Mouse (Mus musculus) frontal cortex, adult 2 months (tissue): ENCODE data around the gene Olfr731. TPM values are rescaled to one million over a fixed set of nuclear protein-coding genes. Genes with fewer than 3 reads are reported as not detected.

ENCODE experiments used
- DNase-seq, 2 experiments: peaks; one replicate each; pipeline ENCODE4 v3.0.0; 2022; ENCODE audit warnings: low spot score in 1 of 2; ENCODE audit errors: extremely low spot score in 1 of 2
- polyA plus RNA-seq: library from polyadenylated mRNA; depleted of rRNA; stranded (reverse); fragments of >200 nt; gene quantifications from 2 replicates; pipeline ENCODE4 v1.2.3, GENCODE M21; 2012; rRNA removed

Gene Olfr731
- not detected in 2 replicates for polyA plus RNA-seq

DNA sequence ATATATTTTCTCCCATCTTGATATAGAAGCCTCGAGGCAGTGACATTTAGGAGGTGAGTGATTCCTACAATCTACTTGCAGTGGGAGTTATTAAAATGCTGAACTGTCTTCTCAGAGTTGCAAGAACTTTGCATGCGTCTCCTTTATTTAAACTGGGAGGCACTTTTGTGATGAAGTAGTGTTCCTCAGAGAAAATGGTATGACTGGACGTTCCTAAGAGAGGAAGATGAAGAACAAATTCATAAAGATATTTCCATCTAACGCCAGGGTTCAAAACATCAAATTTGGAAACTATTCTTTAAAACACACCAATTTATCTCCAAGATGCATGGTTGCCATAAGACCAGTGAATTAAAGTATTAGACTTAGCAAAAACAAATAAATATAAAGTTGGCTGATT, at the start of gene Olfr731:
TSS of gene Olfr731 (minus strand) at position 101 of the 400 bp plus-strand sequence.
- no peak for DNase-seq

DNA sequence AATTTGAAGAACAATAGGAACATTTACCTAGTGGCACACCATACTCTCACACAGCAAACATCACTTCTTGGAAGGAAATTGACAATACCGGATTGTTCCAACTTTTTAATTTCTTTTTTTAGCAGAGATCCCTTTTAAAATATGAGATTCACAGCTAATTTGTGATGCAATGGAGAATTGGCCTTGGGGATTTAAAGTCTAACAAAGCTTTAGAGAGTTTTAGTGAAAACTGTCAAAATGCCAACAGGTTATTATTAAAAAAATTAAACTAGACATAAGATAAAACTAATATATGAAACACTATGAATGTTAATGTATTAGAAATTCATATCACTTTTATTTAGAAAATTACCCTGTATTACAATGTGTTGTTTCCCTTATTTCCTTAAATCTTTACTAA, 42.4 kb upstream of the Olfr731 start, which contains the start of gene Olfr732:
TSS of gene Olfr732 (minus strand) at position 101 of the 400 bp plus-strand sequence.
- DNase-seq = no peak

DNA sequence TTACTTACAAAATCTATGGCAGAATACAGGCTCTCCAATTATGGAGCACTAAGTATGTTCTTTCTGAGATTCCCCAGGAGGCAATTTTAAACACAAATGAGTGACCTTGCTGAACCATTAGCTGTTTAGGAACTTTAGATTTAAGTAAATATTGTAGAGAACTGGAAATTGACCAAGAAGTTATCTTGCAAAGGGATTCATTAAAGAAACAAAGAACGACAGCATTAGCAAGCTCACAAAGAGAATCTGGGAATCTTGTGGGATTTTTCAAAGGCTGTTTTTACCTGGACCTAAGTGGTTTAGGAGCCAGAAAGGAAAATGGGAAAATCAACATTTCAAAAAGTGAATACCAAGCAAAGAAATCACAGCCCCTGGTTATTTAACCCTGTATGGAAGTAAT, 53.6 kb downstream of the Olfr731 start, which contains the start of gene Olfr730:
TSS of gene Olfr730 (minus strand) at position 101 of the 400 bp plus-strand sequence.
- no peak for DNase-seq

Other genes starting within 250 kb of the Olfr731 start
- not detected in 2 replicates for gene Olfr725, start 201.5 kb downstream of the Olfr731 start, polyA plus RNA-seq
- 0.06 TPM in 1 of 2 replicates, not detected in the other for gene Olfr726, start 150.9 kb downstream of the Olfr731 start, polyA plus RNA-seq
- 0.08 TPM in 1 of 2 replicates, not detected in the other for gene Olfr727, start 118.7 kb downstream of the Olfr731 start, polyA plus RNA-seq
- gene Olfr728, start 99.2 kb downstream of the Olfr731 start, polyA plus RNA-seq = not detected in 2 replicates
- gene Olfr729, start 89.0 kb downstream of the Olfr731 start, polyA plus RNA-seq = not detected in 2 replicates
- gene Olfr730, start 53.7 kb downstream of the Olfr731 start, polyA plus RNA-seq = 0.02 TPM in 1 of 2 replicates, not detected in the other
- gene Olfr732, start 42.3 kb upstream of the Olfr731 start, polyA plus RNA-seq = not detected in 2 replicates
- not detected in 2 replicates for gene Olfr733, start 59.7 kb upstream of the Olfr731 start, polyA plus RNA-seq
- gene Olfr734, start 84.9 kb upstream of the Olfr731 start, polyA plus RNA-seq = not detected in 2 replicates
- gene Olfr735, start 107.0 kb upstream of the Olfr731 start, polyA plus RNA-seq = not detected in 2 replicates
- not detected in 2 replicates for gene Tlr11, start 116.0 kb upstream of the Olfr731 start, polyA plus RNA-seq
- not detected in 2 replicates for gene Olfr736, start 139.3 kb upstream of the Olfr731 start, polyA plus RNA-seq
- not detected in 2 replicates for gene Olfr738, start 165.7 kb upstream of the Olfr731 start, polyA plus RNA-seq
- gene Olfr739, start 176.8 kb upstream of the Olfr731 start, polyA plus RNA-seq = not detected in 2 replicates
- gene Olfr740, start 203.7 kb upstream of the Olfr731 start, polyA plus RNA-seq = 0.08 TPM in 1 of 2 replicates, not detected in the other
- gene Olfr741, start 230.9 kb upstream of the Olfr731 start, polyA plus RNA-seq = not detected in 2 replicates